Mouse (Mus musculus): ENCODE measurements around the gene Myo1c. TPM values are rescaled to one million over a fixed set of nuclear protein-coding genes. Genes with fewer than 3 reads are reported as not detected.
"Not testable (repeated sequence)": the region's sequence is repeated elsewhere in the genome, so short reads cannot be mapped to it uniquely, and the experiment has no call there.

Myo1c gene
- total RNA-seq, 1 experiment from 2014 or later, result 148 TPM

GRCm38 (mm10) chr11:75669176-75669852, 19.0 kb downstream of the Myo1c start:
- DNase-seq, result no peak

- no peak for DNase-seq
Measured at GRCm38 (mm10) chr11:75669853-75670200, 19.5 kb downstream of the Myo1c start.

- DNase-seq, result no peak
Measured at GRCm38 (mm10) chr11:75671426-75672180, 21.3 kb downstream of the Myo1c start.

GRCm38 (mm10) chr11:75673411-75673810, 23.1 kb downstream of the Myo1c start:
- DNase-seq, result no peak

GRCm38 (mm10) chr11:75674875-75675274, 24.6 kb downstream of the Myo1c start:
- no peak for DNase-seq

- peak; percentile 38 for DNase-seq
Measured at GRCm38 (mm10) chr11:75677881-75678746, 27.8 kb downstream of the Myo1c start.

- DNase-seq, result peak; percentile 100
Measured at GRCm38 (mm10) chr11:75678747-75679438, 28.6 kb downstream of the Myo1c start, which contains the start of gene Crk. Crk (plus strand) TSS chr11:75679259.

- DNase-seq, result peak; percentile 81
Measured at GRCm38 (mm10) chr11:75679439-75680171, 29.3 kb downstream of the Myo1c start.

GRCm38 (mm10) chr11:75684462-75684861, 34.2 kb downstream of the Myo1c start:
- no peak for DNase-seq

GRCm38 (mm10) chr11:75684956-75685355, 34.7 kb downstream of the Myo1c start:
- DNase-seq, result no peak

GRCm38 (mm10) chr11:75687343-75687993, 37.2 kb downstream of the Myo1c start:
- no peak for DNase-seq

- DNase-seq, result no peak
Measured at GRCm38 (mm10) chr11:75688132-75688531, 37.8 kb downstream of the Myo1c start.

GRCm38 (mm10) chr11:75689977-75690376, 39.7 kb downstream of the Myo1c start:
- no peak for DNase-seq

- no peak for DNase-seq
Measured at GRCm38 (mm10) chr11:75691047-75691446, 40.7 kb downstream of the Myo1c start.

- DNase-seq, result no peak
Measured at GRCm38 (mm10) chr11:75693570-75693969, 43.3 kb downstream of the Myo1c start.

GRCm38 (mm10) chr11:75697464-75697863, 47.2 kb downstream of the Myo1c start:
- not testable (repeated sequence) for DNase-seq

GRCm38 (mm10) chr11:75700557-75700956, 50.3 kb downstream of the Myo1c start:
- no peak for DNase-seq

- no peak for DNase-seq
Measured at GRCm38 (mm10) chr11:75702761-75703160, 52.5 kb downstream of the Myo1c start.

GRCm38 (mm10) chr11:75703748-75704147, 53.4 kb downstream of the Myo1c start:
- DNase-seq, result no peak

- DNase-seq, result no peak
Measured at GRCm38 (mm10) chr11:75713949-75714348, 63.6 kb downstream of the Myo1c start.

- DNase-seq, result no peak
Measured at GRCm38 (mm10) chr11:75715556-75715955, 65.3 kb downstream of the Myo1c start.
